Mouse (Mus musculus) intestine, embryonic 15.5 days (tissue): ENCODE results near the gene Dock6. TPM values are rescaled to one million over a fixed set of nuclear protein-coding genes. Genes with fewer than 3 reads are reported as not detected.

Experiments used
- ATAC-seq: fragments of 200-750 bp; cut with Nextera tagmentation; 2 replicates; pipeline ENCODE4 v1.8.0; 2017; ENCODE audit warnings: moderate TSS enrichment, moderate library complexity
- H3K27ac ChIP-seq: fragments of 300-500 bp; sonication (generic); 2 replicates; pipeline ENCODE4 v1.5.1; 2015; ENCODE audit warnings: mild to moderate bottlenecking, inconsistent platforms
- H3K27me3 ChIP-seq: fragments of 300-500 bp; sonication (generic); replicated peaks from 2 replicates; pipeline ENCODE4 v1.6.1; 2015; ENCODE audit warnings: inconsistent platforms
- H3K36me3 ChIP-seq: fragments of 300-500 bp; sonication (generic); 2 replicates; pipeline ENCODE4 v1.6.1; 2015; ENCODE audit warnings: inconsistent platforms
- H3K4me1 ChIP-seq: fragments of 300-500 bp; sonication (generic); replicated peaks from 2 replicates; pipeline ENCODE4 v1.6.1; 2015; ENCODE audit warnings: inconsistent platforms
- H3K4me2 ChIP-seq: fragments of 300-500 bp; sonication (generic); replicated peaks from 2 replicates; pipeline ENCODE4 v1.6.1; 2015; ENCODE audit warnings: mild to moderate bottlenecking, inconsistent platforms
- H3K4me3 ChIP-seq: fragments of 300-500 bp; sonication (generic); replicated peaks from 2 replicates; pipeline ENCODE4 v1.5.1; 2015; ENCODE audit warnings: inconsistent platforms
- H3K9ac ChIP-seq: fragments of 300-500 bp; sonication (generic); 2 replicates; pipeline ENCODE4 v1.6.1; 2015; ENCODE audit warnings: inconsistent platforms
- H3K9me3 ChIP-seq: fragments of 300-500 bp; sonication (generic); 2 replicates; pipeline ENCODE4 v1.6.1; 2016; ENCODE audit warnings: inconsistent platforms
- WGBS: fragments of 180-500 bp; shearing (Covaris S2); methylation state at CpG from one replicate; pipeline ENCODE4 v1.1.7; 2015; 5-methylcytosine and 5-hydroxymethylcytosine counted together
- polyA plus RNA-seq: library from polyadenylated mRNA; unstranded; fragments of >200 nt; fragmentation: Nextera tagmentation; extraction: Ambion mirVana; gene quantifications from 2 replicates; pipeline ENCODE4 v1.2.1, GENCODE M21; 2015

Gene Dock6
- polyA plus RNA-seq, 1 experiment from 2014 or later = 26.9 TPM

- H3K27ac ChIP-seq = no peak overlapping the region
- H3K36me3 ChIP-seq = peaks cover 7% of the 10 kb centered on the region; the same call in 1 of the 2 replicates
- H3K4me2 ChIP-seq = no peak overlapping the region
- no peak overlapping the region for H3K9ac ChIP-seq
- 93% methylated on average over 6 of the region's 6 CpGs for whole genome bisulfite sequencing
- no peak overlapping the region for H3K4me3 ChIP-seq
- H3K9me3 ChIP-seq = no peaks in the 10 kb centered on the region
- no peak for ATAC-seq
- 0 out of 2 replicates have a peak, but pooled peaks cover 4% of the 10 kb centered on the region for H3K4me1 ChIP-seq
- no peaks in the 10 kb centered on the region for H3K27me3 ChIP-seq
Observed at GRCm38 (mm10) chr9:21764084-21764999, 88.1 kb downstream of the Dock6 start.

DNA sequence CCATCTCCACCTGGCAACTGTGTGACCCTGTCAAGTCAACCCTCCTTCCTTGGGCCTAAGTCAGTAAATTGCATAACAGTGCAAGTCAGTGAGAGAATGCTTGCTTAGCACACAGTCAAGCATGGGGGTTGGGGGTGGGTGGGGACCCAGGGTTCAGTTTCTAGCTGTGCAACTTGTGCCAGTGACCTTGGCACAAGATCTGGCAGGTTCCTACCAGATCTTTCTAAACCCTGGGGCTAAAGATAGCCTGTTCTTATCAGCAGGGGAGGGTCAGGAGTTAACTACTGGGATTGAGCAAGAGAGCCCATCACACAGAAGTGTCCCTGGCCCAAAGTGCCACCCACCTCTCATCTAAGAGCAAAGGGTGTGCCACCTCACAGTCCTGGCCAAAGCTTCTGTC lies 90.3 kb downstream of the Dock6 start:
- H3K4me3 ChIP-seq = no peak overlapping the region
- H3K27ac ChIP-seq = peak overlapping the region; percentile 54; the same call in 1 of the 2 replicates
- peaks cover 13% of the 10 kb centered on the region for H3K4me1 ChIP-seq
- peak; percentile 32 for ATAC-seq
- no peak overlapping the region for H3K4me2 ChIP-seq
- no peaks in the 10 kb centered on the region for H3K27me3 ChIP-seq
- peaks cover 7% of the 10 kb centered on the region; the same call in 1 of the 2 replicates for H3K36me3 ChIP-seq
- H3K9ac ChIP-seq = no peak overlapping the region
- H3K9me3 ChIP-seq = no peaks in the 10 kb centered on the region

DNA sequence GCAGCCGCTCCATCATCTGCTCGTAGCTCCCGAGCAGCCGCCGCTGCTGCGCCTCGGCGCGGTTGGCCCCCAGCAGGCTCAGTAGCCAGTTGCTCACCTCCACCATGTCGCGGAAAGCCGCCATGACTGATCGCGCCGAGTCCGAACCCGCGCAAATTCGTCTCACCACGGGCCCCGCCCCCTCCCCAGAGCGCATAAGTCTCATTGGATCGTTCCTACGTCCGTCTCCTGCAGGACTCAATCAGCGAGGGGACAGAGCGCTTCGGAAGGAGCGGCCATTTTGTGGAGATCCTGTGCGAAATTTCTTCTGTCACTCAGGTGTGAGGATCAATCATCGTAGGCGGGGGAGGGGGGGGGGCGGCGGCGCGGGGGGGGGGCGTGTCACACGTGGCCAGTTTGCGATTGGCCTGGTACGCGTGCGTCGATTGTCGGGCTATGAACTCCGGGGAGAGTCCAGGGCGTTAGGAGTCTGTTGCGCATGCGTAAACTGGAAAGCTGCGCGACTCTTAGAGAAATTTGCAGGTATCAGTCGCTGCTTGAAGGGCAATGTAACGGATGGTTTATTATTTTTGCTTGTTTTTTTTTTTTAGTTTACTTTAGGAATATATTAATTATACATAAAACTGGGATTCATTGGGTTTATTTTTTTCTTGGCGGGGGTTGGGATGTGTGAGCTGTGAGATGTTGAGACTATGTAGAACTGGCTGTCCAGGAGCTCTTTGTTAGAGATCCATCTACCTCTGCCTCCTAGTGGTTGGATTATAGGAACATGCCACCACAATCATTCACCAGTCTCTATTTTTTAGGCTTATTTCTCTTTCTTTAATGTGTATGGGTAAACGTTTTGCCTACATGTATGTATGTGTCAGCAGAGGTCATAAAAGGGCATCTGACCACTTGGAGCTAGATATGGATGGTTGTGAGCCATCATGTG lies 92.0 kb downstream of the Dock6 start, which contains the start of gene Spc24:
TSS of gene Spc24 (minus strand) at position 149 of the 934 bp plus-strand sequence.
- no peaks in the 10 kb centered on the region for H3K9me3 ChIP-seq
- peak; percentile 95 for ATAC-seq
- H3K9ac ChIP-seq = peak within 1 kb of the TSS; percentile 95
- H3K27me3 ChIP-seq = no peaks in the 10 kb centered on the region
- H3K27ac ChIP-seq = peak within 1 kb of the TSS; percentile 71
- under 1% methylated on average over 48 of the region's 54 CpGs for WGBS
- H3K4me3 ChIP-seq = peak within 1 kb of the TSS; percentile 90
- H3K4me1 ChIP-seq = peaks cover 13% of the 10 kb centered on the region
- H3K36me3 ChIP-seq = peaks cover 4% of the 10 kb centered on the region; the same call in 1 of the 2 replicates
- H3K4me2 ChIP-seq = peak within 1 kb of the TSS; percentile 76

DNA sequence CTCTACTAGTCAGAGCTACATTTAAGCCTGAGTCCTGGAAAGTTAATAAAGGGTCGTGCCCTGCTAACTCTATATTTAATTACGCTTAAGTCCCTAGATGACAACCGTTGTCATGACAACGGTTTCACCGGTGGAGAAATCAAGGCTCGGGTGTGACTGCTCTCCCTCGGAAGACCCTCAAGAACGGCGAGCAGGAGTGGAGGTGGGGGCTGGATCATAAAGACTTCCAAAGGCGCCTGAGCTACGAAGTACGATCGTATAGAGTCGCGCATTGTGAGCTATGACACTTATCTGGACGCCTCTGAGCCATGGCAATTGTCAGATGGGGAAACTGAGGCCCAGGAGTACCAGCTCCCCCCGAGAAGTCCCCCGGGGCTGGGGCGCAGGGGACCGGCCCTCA lies 92.7 kb downstream of the Dock6 start:
- ATAC-seq = no peak; the same call in none of the 2 replicates
- WGBS = 0% methylated on average over 20 of the region's 20 CpGs

DNA sequence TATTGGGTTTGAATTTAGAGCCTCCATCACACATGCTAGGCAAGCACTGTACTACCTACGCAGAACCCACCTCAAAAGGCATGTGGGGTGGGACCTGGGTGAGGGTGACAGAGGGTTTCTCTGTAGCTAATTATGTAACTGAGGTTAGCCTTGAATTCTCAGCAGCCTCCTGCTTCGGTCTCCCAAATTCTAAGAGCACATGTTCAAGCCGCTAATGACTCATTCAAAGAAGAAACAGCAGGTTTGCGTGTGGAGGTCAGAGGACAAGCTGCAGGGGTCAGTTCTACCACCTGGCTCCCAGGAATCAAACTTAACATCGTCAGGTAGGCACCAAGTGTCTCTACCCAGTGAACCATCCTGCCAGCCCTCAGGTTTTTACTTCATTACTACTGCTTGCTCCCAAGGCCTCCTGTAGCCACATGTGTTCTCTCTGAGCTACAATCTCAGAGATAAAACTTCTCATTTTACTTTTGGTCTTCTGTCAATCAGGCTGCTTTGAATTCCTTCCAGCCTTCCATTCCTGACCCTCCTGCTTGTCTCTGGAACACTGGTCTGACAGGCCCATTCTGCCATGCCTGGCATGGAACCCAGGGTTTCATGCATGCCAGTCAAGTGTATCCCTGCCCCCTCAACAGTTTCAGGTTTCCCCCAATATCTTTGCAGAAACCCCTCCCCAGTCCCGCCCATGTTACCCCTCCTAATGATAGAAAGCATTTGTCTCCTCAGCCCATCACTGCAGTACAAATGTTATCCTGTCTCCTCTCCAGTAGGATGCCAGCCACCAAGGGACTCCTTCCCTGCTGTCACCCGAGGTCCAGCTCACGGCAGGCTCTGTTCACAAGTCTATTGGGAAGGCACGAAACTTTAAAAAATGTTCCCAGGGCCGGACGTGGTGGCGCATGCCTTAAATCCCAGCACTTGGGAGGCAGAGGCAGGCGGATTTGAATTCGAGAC lies 93.6 kb downstream of the Dock6 start:
- no peak overlapping the region for H3K27ac ChIP-seq

More for the DNA sequence above, 92.7 kb downstream of the Dock6 start:
- peak overlapping the region; percentile 90 for H3K4me3 ChIP-seq
- H3K9ac ChIP-seq = peak overlapping the region; percentile 95
- H3K27me3 ChIP-seq = no peaks in the 10 kb centered on the region
- H3K4me1 ChIP-seq = peaks cover 13% of the 10 kb centered on the region
- H3K36me3 ChIP-seq = peaks cover 4% of the 10 kb centered on the region; the same call in 1 of the 2 replicates
- H3K4me2 ChIP-seq = peak overlapping the region; percentile 76
- H3K9me3 ChIP-seq = no peaks in the 10 kb centered on the region
- peak overlapping the region; percentile 71 for H3K27ac ChIP-seq

GRCm38 (mm10) chr9:21754516-21755321 lies 97.7 kb downstream of the Dock6 start:
- H3K4me2 ChIP-seq = no peak overlapping the region
- peaks cover 33% of the 10 kb centered on the region for H3K4me1 ChIP-seq
- H3K9ac ChIP-seq = no peak overlapping the region
- H3K4me3 ChIP-seq = no peak overlapping the region
- WGBS = 79% methylated on average over 13 of the region's 13 CpGs
- ATAC-seq = no peak
- H3K9me3 ChIP-seq = no peaks in the 10 kb centered on the region
- H3K27me3 ChIP-seq = no peaks in the 10 kb centered on the region
- 0 out of 2 replicates have a peak overlapping the region, but pooled peaks have one; percentile 55 for H3K27ac ChIP-seq
- peaks cover 10% of the 10 kb centered on the region; the same call in 1 of the 2 replicates for H3K36me3 ChIP-seq

More for the DNA sequence above, 93.6 kb downstream of the Dock6 start:
- no peak for ATAC-seq
- Histone ChIP-seq H3K9ac (peak overlapping the region; percentile 95), H3K4me3 (peak overlapping the region; percentile 90), H3K36me3 (peaks cover 4% of the 10 kb centered on the region; the same call in 1 of the 2 replicates), H3K9me3 (no peaks in the 10 kb centered on the region), H3K4me1 (peaks cover 22% of the 10 kb centered on the region), H3K27me3 (no peaks in the 10 kb centered on the region), H3K4me2 (peak overlapping the region; percentile 76)
- WGBS = 55% methylated on average over 14 of the region's 14 CpGs

DNA sequence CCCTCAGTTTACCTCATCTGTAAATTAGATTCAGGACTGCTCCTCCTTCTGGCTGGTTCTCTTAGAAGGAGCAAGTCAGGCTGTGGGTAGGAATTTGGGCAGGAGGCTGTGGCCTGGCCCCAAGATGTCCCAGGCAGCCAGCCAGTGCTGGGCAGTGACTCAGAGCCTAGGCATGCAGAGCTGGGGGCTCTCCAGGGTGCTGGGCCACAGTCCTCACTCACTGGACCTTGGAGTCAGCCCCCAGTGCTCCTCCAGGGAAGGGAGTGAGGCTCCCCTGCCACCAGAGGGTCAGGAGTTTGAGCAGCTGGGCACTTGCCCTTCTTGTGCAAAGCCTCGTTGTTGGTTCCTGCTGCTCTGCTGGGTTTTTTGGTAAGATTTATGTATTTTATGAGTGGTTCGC lies 98.4 kb downstream of the Dock6 start:
- Histone ChIP-seq H3K4me1 (peaks cover 30% of the 10 kb centered on the region), H3K4me3 (no peak overlapping the region), H3K27me3 (no peaks in the 10 kb centered on the region), H3K27ac (peak overlapping the region; percentile 55), H3K9me3 (no peaks in the 10 kb centered on the region), H3K4me2 (no peak overlapping the region), H3K9ac (peak overlapping the region; percentile 15; the same call in 1 of the 2 replicates), H3K36me3 (peaks cover 14% of the 10 kb centered on the region)
- WGBS = 69% methylated on average over 2 of the region's 2 CpGs
- ATAC-seq = peak; percentile 48; the same call in 1 of the 2 replicates

DNA sequence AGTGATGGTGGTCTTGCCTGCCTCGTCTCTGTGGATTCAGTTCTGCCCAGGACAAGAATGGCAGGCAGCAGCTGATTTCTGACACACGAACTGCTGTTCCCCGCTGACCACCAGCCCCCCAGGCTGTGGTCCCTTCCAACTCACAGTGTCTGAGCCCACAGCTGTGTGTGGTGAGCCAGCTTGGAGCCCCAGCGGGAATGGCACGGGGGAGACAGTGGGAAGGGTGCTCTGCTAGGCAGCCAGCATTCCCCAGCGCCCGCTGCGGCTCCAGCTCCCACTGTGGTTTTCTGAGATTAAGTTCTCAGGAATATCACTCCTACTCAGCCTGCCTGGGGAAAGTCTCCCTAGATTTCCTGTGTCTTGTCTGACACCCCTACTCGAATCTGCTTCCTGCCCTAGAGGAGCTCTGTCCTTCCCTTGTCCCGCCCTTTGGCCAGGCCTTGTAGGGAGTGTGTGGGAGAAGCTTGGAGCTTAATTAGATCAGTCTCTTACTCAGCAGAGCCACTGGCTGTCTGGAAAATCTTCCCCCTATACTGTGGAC lies 100.1 kb downstream of the Dock6 start:
- H3K4me3 ChIP-seq = no peak overlapping the region
- no peaks in the 10 kb centered on the region for H3K9me3 ChIP-seq
- peak; percentile 61 for ATAC-seq
- peaks cover 23% of the 10 kb centered on the region for H3K4me1 ChIP-seq
- H3K27me3 ChIP-seq = no peaks in the 10 kb centered on the region
- no peak overlapping the region for H3K4me2 ChIP-seq
- peak overlapping the region; percentile 82 for H3K27ac ChIP-seq
- peak overlapping the region; percentile 14; the same call in 1 of the 2 replicates for H3K9ac ChIP-seq
- 34% methylated on average over 10 of the region's 10 CpGs for WGBS
- H3K36me3 ChIP-seq = peaks cover 20% of the 10 kb centered on the region

GRCm38 (mm10) chr9:21751347-21751746 lies 101.1 kb downstream of the Dock6 start:
- peak overlapping the region; percentile 82 for H3K27ac ChIP-seq

DNA sequence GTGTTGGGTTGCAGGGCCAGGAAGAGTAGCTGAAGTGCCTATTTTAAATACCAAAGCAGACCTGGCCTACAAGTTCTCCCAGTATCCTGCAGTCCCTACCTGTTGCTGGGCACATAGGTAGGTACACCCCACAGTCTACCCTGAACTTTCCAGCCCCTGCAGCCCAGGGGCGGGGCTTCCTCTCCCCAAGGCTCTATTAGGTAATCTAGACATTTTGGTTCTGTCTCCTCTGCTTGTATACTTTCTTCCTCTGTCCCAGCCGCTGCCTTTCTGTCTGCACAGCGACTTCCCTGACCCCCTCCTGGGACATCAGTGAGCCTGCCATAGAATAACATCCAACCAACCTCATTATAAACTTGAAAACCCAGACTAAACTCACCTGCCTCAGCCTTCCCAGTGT lies 102.1 kb downstream of the Dock6 start:
- H3K4me1 ChIP-seq = peaks cover 23% of the 10 kb centered on the region
- H3K27ac ChIP-seq = no peak overlapping the region
- H3K4me2 ChIP-seq = no peak overlapping the region
- 83% methylated on average over 3 of the region's 3 CpGs for WGBS
- H3K9me3 ChIP-seq = no peaks in the 10 kb centered on the region
- no peak for ATAC-seq
- H3K36me3 ChIP-seq = peaks cover 35% of the 10 kb centered on the region
- no peak overlapping the region for H3K9ac ChIP-seq
- no peaks in the 10 kb centered on the region for H3K27me3 ChIP-seq
- no peak overlapping the region for H3K4me3 ChIP-seq

More at GRCm38 (mm10) chr9:21751347-21751746, 101.1 kb downstream of the Dock6 start:
- WGBS = 69% methylated on average over 6 of the region's 6 CpGs
- Histone ChIP-seq H3K4me1 (peaks cover 23% of the 10 kb centered on the region), H3K9me3 (no peaks in the 10 kb centered on the region), H3K4me2 (no peak overlapping the region), H3K27me3 (no peaks in the 10 kb centered on the region), H3K4me3 (no peak overlapping the region), H3K36me3 (peaks cover 25% of the 10 kb centered on the region), H3K9ac (no peak overlapping the region)
- ATAC-seq = no peak
